Mouse (Mus musculus): ENCODE data around the gene Atad2b. TPM values are rescaled to one million over a fixed set of nuclear protein-coding genes. Genes with fewer than 3 reads are reported as not detected.

The Atad2b gene
- 20.4 TPM in 2 replicates for polyA plus RNA-seq (2014; fragmentation: Nextera tagmentation; extraction: Ambion mirVana)

DNA sequence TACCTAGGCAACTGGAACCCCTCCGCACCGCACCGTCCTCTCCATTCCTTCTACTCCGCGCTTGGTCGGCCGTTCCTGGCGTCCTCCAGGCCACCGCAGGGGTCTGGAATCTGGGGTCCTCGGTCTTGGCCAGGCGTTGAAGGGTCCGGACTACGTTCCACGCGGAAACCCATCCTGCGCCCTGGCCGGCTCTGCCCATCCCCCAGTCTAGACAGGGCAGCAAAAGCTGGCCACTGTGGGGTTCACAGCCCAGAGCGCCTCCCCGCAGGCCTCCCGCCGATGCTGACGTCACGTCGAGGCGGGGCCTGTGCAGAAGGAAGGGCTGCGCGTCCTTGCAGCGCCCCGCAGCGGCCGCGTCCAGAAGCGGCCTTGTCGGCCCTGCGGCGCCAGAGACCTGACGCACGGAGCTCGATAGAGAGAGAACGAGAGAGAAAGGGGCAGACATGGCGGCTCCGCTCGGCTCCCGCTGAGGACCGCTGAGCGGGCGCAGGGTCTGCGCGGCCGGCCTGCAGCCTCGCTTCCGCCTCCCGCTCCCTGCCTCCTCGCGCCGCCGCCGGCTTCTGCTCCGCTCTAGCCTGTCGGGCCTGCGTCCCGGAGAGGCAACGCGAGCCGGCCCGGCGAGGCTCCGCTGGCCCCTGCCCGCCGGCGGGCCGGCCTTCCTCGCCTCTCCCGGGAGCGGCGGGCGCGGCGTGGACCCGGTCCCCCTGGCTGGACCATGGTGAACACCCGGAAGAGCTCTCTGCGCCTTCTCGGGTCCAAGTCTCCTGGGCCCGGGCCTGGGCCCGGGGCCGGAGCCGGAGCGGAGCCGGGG, at the start of gene Atad2b:
Gene Atad2b (plus strand): TSS at position 360 of the 811 bp plus-strand sequence.
- peak within 1 kb of the TSS; percentile 98 for H3K27ac ChIP-seq (ENCODE audit: low read length)
- no peaks in the 10 kb centered on the region for H3K9me3 ChIP-seq (ENCODE audit: control insufficient read depth, low read depth, low read length)
- H3K27me3 ChIP-seq (ENCODE audit: control insufficient read depth, insufficient read depth, low read length): no peaks in the 10 kb centered on the region
- no peaks in the 10 kb centered on the region for H3K36me3 ChIP-seq (ENCODE audit: control insufficient read depth, insufficient read depth, low read length)
- H3K4me2 ChIP-seq (replicated peaks; ENCODE audit: low read depth, low read length): peak within 1 kb of the TSS; percentile 52
- ATAC-seq (ENCODE audit: insufficient number of reproducible peaks, insufficient read depth, low FRiP score, low read depth): peak; percentile 98
- WGBS: under 1% methylated on average over 88 of the region's 89 CpGs
- H3K4me3 ChIP-seq (ENCODE audit: low read depth, low read length): peak within 1 kb of the TSS; percentile 99
- H3K9ac ChIP-seq (replicated peaks; ENCODE audit: low read depth, low read length): peak within 1 kb of the TSS; percentile 99
- H3K4me1 ChIP-seq (ENCODE audit: control insufficient read depth, insufficient read depth, low read length): peaks cover 5% of the 10 kb centered on the region; the same call in 1 of the 2 replicates

- 81% methylated on average over 8 of the region's 8 CpGs for WGBS
- Histone ChIP-seq H3K4me3 (ENCODE audit: low read depth, low read length) (no peak overlapping the region), H3K27me3 (ENCODE audit: control insufficient read depth, insufficient read depth, low read length) (no peaks in the 10 kb centered on the region), H3K9ac (replicated peaks; ENCODE audit: low read depth, low read length) (no peak overlapping the region), H3K27ac (ENCODE audit: low read length) (no peak overlapping the region), H3K36me3 (ENCODE audit: control insufficient read depth, insufficient read depth, low read length) (no peaks in the 10 kb centered on the region), H3K4me2 (replicated peaks; ENCODE audit: low read depth, low read length) (no peak overlapping the region), H3K4me1 (ENCODE audit: control insufficient read depth, insufficient read depth, low read length) (peaks cover 14% of the 10 kb centered on the region; the same call in 1 of the 2 replicates), H3K9me3 (ENCODE audit: control insufficient read depth, low read depth, low read length) (no peaks in the 10 kb centered on the region)
- ATAC-seq (ENCODE audit: insufficient number of reproducible peaks, insufficient read depth, low FRiP score, low read depth): no peak
Measured at GRCm38 (mm10) chr12:4868924-4869323, 48.2 kb upstream of the Atad2b start.

DNA sequence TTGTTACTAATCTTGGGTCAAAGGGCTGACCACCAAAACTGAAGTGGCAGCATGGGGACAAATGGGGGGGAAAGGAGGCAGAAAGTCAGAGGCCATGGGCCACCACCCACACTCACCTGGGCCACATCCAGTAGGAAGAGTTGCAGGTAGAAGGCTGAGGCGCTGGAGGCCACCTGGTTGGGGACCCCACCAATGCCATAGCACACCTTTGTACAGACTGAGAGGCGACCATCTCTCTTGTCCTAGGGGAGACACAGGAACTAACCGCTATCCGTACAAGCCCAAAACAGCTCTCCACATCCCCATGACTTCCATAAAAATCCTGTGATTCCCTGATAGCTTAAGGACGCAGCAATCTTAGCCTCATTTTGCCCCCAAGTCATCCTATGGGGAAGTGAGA, 45.9 kb upstream of the Atad2b start:
- Histone ChIP-seq H3K27ac (ENCODE audit: low read length) (no peak overlapping the region), H3K36me3 (ENCODE audit: control insufficient read depth, insufficient read depth, low read length) (no peaks in the 10 kb centered on the region), H3K27me3 (ENCODE audit: control insufficient read depth, insufficient read depth, low read length) (no peaks in the 10 kb centered on the region), H3K4me3 (ENCODE audit: low read depth, low read length) (no peak overlapping the region), H3K9me3 (ENCODE audit: control insufficient read depth, low read depth, low read length) (no peaks in the 10 kb centered on the region), H3K9ac (replicated peaks; ENCODE audit: low read depth, low read length) (no peak overlapping the region), H3K4me1 (ENCODE audit: control insufficient read depth, insufficient read depth, low read length) (peaks cover 11% of the 10 kb centered on the region; the same call in 1 of the 2 replicates), H3K4me2 (replicated peaks; ENCODE audit: low read depth, low read length) (no peak overlapping the region)
- 87% methylated on average over 5 of the region's 5 CpGs for WGBS
- no peak for ATAC-seq (ENCODE audit: insufficient number of reproducible peaks, insufficient read depth, low FRiP score, low read depth)

DNA sequence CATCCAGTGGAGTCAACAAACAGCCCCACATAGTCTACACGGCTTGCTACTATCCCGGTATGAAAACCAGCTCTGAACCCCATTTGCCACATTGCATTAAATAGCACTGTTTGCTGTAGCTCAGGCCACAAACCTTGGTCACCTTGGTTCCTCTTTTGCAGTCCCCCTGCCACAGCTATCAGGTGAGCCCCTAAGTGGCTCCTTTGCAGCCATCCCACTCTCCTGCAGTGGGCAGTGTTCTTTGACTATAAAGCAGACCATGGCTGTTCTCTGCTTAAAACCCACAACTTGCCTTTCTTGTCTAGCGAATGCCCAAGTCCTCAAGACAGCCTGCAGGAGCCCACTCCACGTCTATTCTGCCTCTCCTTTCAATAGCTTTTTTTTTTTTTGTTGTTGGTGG, 44.9 kb upstream of the Atad2b start:
- peaks cover 11% of the 10 kb centered on the region; the same call in 1 of the 2 replicates for H3K4me1 ChIP-seq (ENCODE audit: control insufficient read depth, insufficient read depth, low read length)
- H3K27me3 ChIP-seq (ENCODE audit: control insufficient read depth, insufficient read depth, low read length): no peaks in the 10 kb centered on the region
- no peak overlapping the region for H3K9ac ChIP-seq (replicated peaks; ENCODE audit: low read depth, low read length)
- H3K4me2 ChIP-seq (replicated peaks; ENCODE audit: low read depth, low read length): no peak overlapping the region
- no peak overlapping the region for H3K4me3 ChIP-seq (ENCODE audit: low read depth, low read length)
- no peaks in the 10 kb centered on the region for H3K9me3 ChIP-seq (ENCODE audit: control insufficient read depth, low read depth, low read length)
- WGBS: 64% methylated on average over 4 of the region's 4 CpGs
- H3K36me3 ChIP-seq (ENCODE audit: control insufficient read depth, insufficient read depth, low read length): no peaks in the 10 kb centered on the region
- no peak for ATAC-seq (ENCODE audit: insufficient number of reproducible peaks, insufficient read depth, low FRiP score, low read depth)
- no peak overlapping the region for H3K27ac ChIP-seq (ENCODE audit: low read length)

DNA sequence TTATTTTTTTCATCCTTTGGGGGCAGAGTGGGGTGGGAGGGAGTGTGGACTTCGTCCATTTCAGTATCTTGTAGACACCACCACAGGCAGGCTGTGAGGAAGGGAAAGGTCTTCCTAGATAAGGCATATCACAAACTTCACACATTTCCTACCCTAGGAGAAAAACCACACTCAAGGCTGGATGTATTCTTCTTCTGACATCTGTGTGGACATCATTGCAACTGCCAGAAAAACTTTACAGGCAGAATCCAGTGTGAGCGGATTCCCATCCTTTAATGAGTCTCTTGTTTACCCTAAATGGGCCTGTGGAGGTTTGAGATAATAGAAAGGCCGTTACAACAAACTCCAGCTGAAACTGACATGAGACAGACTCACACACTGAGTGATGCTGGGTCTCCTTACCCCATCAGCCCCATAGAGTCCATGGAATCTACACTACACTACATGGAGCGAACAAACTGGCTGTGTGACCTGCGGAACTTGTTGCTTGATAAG, 44.1 kb upstream of the Atad2b start:
- 68% methylated on average over 5 of the region's 5 CpGs for WGBS
- no peak overlapping the region for H3K4me2 ChIP-seq (replicated peaks; ENCODE audit: low read depth, low read length)
- H3K4me3 ChIP-seq (ENCODE audit: low read depth, low read length): no peak overlapping the region
- H3K27me3 ChIP-seq (ENCODE audit: control insufficient read depth, insufficient read depth, low read length): no peaks in the 10 kb centered on the region
- no peak overlapping the region for H3K9ac ChIP-seq (replicated peaks; ENCODE audit: low read depth, low read length)
- H3K9me3 ChIP-seq (ENCODE audit: control insufficient read depth, low read depth, low read length): no peaks in the 10 kb centered on the region
- peak; percentile 28; the same call in 1 of the 2 replicates for ATAC-seq (ENCODE audit: insufficient number of reproducible peaks, insufficient read depth, low FRiP score, low read depth)
- no peaks in the 10 kb centered on the region for H3K36me3 ChIP-seq (ENCODE audit: control insufficient read depth, insufficient read depth, low read length)
- no peak overlapping the region for H3K27ac ChIP-seq (ENCODE audit: low read length)
- peaks cover 10% of the 10 kb centered on the region; the same call in 1 of the 2 replicates for H3K4me1 ChIP-seq (ENCODE audit: control insufficient read depth, insufficient read depth, low read length)

- no peak overlapping the region for H3K4me3 ChIP-seq (ENCODE audit: low read depth, low read length)
- WGBS: 79% methylated on average over 6 of the region's 6 CpGs
- no peak overlapping the region for H3K27ac ChIP-seq (ENCODE audit: low read length)
- no peak for ATAC-seq (ENCODE audit: insufficient number of reproducible peaks, insufficient read depth, low FRiP score, low read depth)
- H3K4me2 ChIP-seq (replicated peaks; ENCODE audit: low read depth, low read length): peak overlapping the region; percentile 76; the same call in 1 of the 2 replicates
- H3K27me3 ChIP-seq (ENCODE audit: control insufficient read depth, insufficient read depth, low read length): no peaks in the 10 kb centered on the region
- H3K36me3 ChIP-seq (ENCODE audit: control insufficient read depth, insufficient read depth, low read length): no peaks in the 10 kb centered on the region
- no peak overlapping the region for H3K9ac ChIP-seq (replicated peaks; ENCODE audit: low read depth, low read length)
- H3K4me1 ChIP-seq (ENCODE audit: control insufficient read depth, insufficient read depth, low read length): peaks cover 8% of the 10 kb centered on the region; the same call in 1 of the 2 replicates
- no peaks in the 10 kb centered on the region for H3K9me3 ChIP-seq (ENCODE audit: control insufficient read depth, low read depth, low read length)
Measured at GRCm38 (mm10) chr12:4873531-4873930, 43.6 kb upstream of the Atad2b start.

- WGBS: 3% methylated on average over 24 of the region's 24 CpGs
- Histone ChIP-seq H3K4me1 (ENCODE audit: control insufficient read depth, insufficient read depth, low read length) (peaks cover 5% of the 10 kb centered on the region; the same call in 1 of the 2 replicates), H3K4me2 (replicated peaks; ENCODE audit: low read depth, low read length) (peak within 1 kb of the TSS; percentile 76), H3K9ac (replicated peaks; ENCODE audit: low read depth, low read length) (no peak within 1 kb of the TSS; the same call in 1 of the 2 replicates), H3K9me3 (ENCODE audit: control insufficient read depth, low read depth, low read length) (no peaks in the 10 kb centered on the region), H3K27ac (ENCODE audit: low read length) (no peak within 1 kb of the TSS), H3K27me3 (ENCODE audit: control insufficient read depth, insufficient read depth, low read length) (no peaks in the 10 kb centered on the region), H3K4me3 (ENCODE audit: low read depth, low read length) (peak within 1 kb of the TSS; percentile 28), H3K36me3 (ENCODE audit: control insufficient read depth, insufficient read depth, low read length) (no peaks in the 10 kb centered on the region)
- peak; percentile 89 for ATAC-seq (ENCODE audit: insufficient number of reproducible peaks, insufficient read depth, low FRiP score, low read depth)
Measured at GRCm38 (mm10) chr12:4874161-4874927, 42.8 kb upstream of the Atad2b start, which contains the start of gene Mfsd2b. Gene Mfsd2b (minus strand): TSS chr12:4874359.

- Histone ChIP-seq H3K4me3 (ENCODE audit: low read depth, low read length) (no peak overlapping the region), H3K9ac (replicated peaks; ENCODE audit: low read depth, low read length) (no peak overlapping the region), H3K9me3 (ENCODE audit: control insufficient read depth, low read depth, low read length) (no peaks in the 10 kb centered on the region), H3K27me3 (ENCODE audit: control insufficient read depth, insufficient read depth, low read length) (no peaks in the 10 kb centered on the region), H3K36me3 (ENCODE audit: control insufficient read depth, insufficient read depth, low read length) (peaks cover 3% of the 10 kb centered on the region; the same call in 1 of the 2 replicates), H3K4me1 (ENCODE audit: control insufficient read depth, insufficient read depth, low read length) (peaks cover 3% of the 10 kb centered on the region; the same call in 1 of the 2 replicates), H3K27ac (ENCODE audit: low read length) (no peak overlapping the region), H3K4me2 (replicated peaks; ENCODE audit: low read depth, low read length) (no peak overlapping the region)
- WGBS: 75% methylated on average over 8 of the region's 8 CpGs
- ATAC-seq (ENCODE audit: insufficient number of reproducible peaks, insufficient read depth, low FRiP score, low read depth): no peak
Measured at GRCm38 (mm10) chr12:4875623-4876022, 41.5 kb upstream of the Atad2b start.

Data from stomach, embryonic 14.5 days (tissue).